Mouse (Mus musculus): Measurements from ENCODE around the gene Plxnb1.

Plxnb1 gene

DNA sequence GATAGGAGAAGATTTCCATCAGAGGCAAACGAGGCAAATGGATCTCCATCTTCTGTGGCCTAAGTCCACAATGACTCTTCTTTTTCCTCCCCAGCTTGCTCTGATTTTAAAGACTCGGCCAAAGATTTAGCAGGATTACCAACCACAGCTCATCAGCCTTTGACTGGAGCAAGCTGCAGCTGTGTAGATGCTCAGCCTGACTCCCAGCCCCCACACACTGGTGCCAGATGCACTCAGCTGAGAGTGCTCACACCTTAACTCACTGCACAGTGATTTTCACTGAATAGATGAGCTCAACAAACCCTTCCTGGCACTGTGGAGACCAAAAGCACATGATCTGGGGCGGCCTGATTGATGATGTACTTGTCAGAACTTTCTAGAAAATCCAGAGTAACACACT is 66.8 kb downstream of the Plxnb1 start, which contains the start of gene Fbxw21:
Gene Fbxw21 (minus strand): TSS at position 101 of the 400 bp plus-strand sequence.
- DNase-seq (ENCODE audit: low spot score in 2 of 2) = no peak

DNA sequence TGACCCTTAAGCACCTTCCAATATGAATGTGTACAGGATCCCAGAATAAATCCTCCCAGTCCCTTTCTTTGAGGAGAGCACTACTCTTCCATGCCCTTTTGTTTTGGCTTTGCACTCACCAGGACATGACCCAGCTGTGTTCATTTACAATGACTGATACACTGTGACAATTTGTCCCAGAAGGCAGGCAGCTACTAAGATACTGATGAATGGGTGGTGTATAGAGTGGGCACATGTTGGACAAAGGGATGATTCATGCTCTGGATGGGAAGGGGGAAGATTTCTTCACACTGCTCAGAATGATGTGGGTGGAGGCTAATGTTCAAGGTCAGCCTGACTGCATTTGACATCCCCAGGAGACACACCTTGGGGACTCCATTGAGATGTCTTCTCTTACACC is 72.1 kb downstream of the Plxnb1 start:
- DNase-seq (ENCODE audit: low spot score in 2 of 2) = no peak
